Mouse (Mus musculus): ENCODE measurements around the gene Mkrn3.

The Mkrn3 gene

GRCm38 (mm10) chr7:62419493-62420360 is at the start of gene Mkrn3:
Gene Mkrn3 (minus strand): TSS chr7:62420139.
- peak; percentile 26 for DNase-seq (ENCODE audit: low read depth, low spot score)

GRCm38 (mm10) chr7:62463878-62464755 is 44.2 kb upstream of the Mkrn3 start, which contains the start of gene Peg12:
Gene Peg12 (minus strand): TSS chr7:62464510.
- no peak for DNase-seq (ENCODE audit: low read depth, low spot score)

GRCm38 (mm10) chr7:62463007-62463877 is 43.3 kb upstream of the Mkrn3 start:
- DNase-seq (ENCODE audit: low read depth, low spot score): no peak

GRCm38 (mm10) chr7:62462229-62463006 is 42.5 kb upstream of the Mkrn3 start:
- DNase-seq (ENCODE audit: low read depth, low spot score): no peak

GRCm38 (mm10) chr7:62452353-62452752 is 32.4 kb upstream of the Mkrn3 start:
- DNase-seq (ENCODE audit: low read depth, low spot score): no peak

- no peak for DNase-seq (ENCODE audit: low read depth, low spot score)
These were observed 25.7 kb upstream of the Mkrn3 start for GRCm38 (mm10) chr7:62445431-62446165.

GRCm38 (mm10) chr7:62436394-62436793 is 16.5 kb upstream of the Mkrn3 start:
- no peak for DNase-seq (ENCODE audit: low read depth, low spot score)

- DNase-seq (ENCODE audit: low read depth, low spot score): no peak
These were observed 13.3 kb upstream of the Mkrn3 start for GRCm38 (mm10) chr7:62433243-62433642.

- DNase-seq (ENCODE audit: low read depth, low spot score): no peak
These were observed 8.4 kb upstream of the Mkrn3 start for GRCm38 (mm10) chr7:62428337-62428736.

- no peak for DNase-seq (ENCODE audit: low read depth, low spot score)
These were observed 3.3 kb upstream of the Mkrn3 start for GRCm38 (mm10) chr7:62423210-62423609.

- DNase-seq (ENCODE audit: low read depth, low spot score): no peak
These were observed 627 bp upstream of the Mkrn3 start for GRCm38 (mm10) chr7:62420566-62420965.

- DNase-seq (ENCODE audit: low read depth, low spot score): no peak
These were observed 840 bp downstream of the Mkrn3 start for GRCm38 (mm10) chr7:62419105-62419492.

- no peak for DNase-seq (ENCODE audit: low read depth, low spot score)
These were observed 1.6 kb downstream of the Mkrn3 start for GRCm38 (mm10) chr7:62418346-62418745.

GRCm38 (mm10) chr7:62416173-62416572 is 3.8 kb downstream of the Mkrn3 start:
- no peak for DNase-seq (ENCODE audit: low read depth, low spot score)

- DNase-seq (ENCODE audit: low read depth, low spot score): no peak
These were observed 4.7 kb downstream of the Mkrn3 start for GRCm38 (mm10) chr7:62415222-62415621.

- no peak for DNase-seq (ENCODE audit: low read depth, low spot score)
These were observed 12.1 kb downstream of the Mkrn3 start for GRCm38 (mm10) chr7:62407803-62408202.

GRCm38 (mm10) chr7:62406573-62407050 is 13.3 kb downstream of the Mkrn3 start:
- no peak for DNase-seq (ENCODE audit: low read depth, low spot score)

GRCm38 (mm10) chr7:62392202-62392601 is 27.7 kb downstream of the Mkrn3 start:
- DNase-seq (ENCODE audit: low read depth, low spot score): no peak

GRCm38 (mm10) chr7:62388291-62388690 is 31.6 kb downstream of the Mkrn3 start:
- DNase-seq (ENCODE audit: low read depth, low spot score): no peak

- no peak for DNase-seq (ENCODE audit: low read depth, low spot score)
These were observed 37.5 kb downstream of the Mkrn3 start for GRCm38 (mm10) chr7:62382391-62382790.

Measured in CD4-positive helper T cell, adult 2 months (primary cell).